Mouse (Mus musculus): ENCODE results near the gene Lrrc1.

DNA sequence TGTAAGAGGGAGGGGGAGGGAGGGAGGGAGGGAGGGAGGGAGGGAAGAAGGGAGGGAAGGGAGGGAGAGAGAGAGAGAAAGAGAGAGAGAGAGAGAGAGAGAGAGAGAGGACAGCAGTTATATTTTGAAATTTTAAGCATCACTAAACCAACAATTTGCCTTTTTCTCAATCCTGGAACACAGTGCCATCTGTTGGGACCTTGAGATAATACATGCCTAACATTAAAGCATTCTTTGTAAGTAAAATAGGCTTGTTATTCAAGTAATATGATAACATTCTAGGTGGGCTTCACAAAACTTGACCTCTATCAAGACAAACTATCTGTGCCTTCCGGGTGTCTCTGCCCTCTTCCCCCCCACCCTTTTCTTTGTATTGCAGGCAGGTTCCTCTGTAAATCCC lies 157.9 kb downstream of the Lrrc1 start:
- TF ChIP-seq ZKSCAN1 (IDR thresholded peaks at IDR 0.05; ENCODE audit: low read depth, low read length), result no peak
- no peak for TF ChIP-seq TAL1 (IDR thresholded peaks at IDR 0.05; ENCODE audit: low read length)
- no peak for TF ChIP-seq SIN3A (IDR thresholded peaks at IDR 0.05; ENCODE audit: low read length)
- no peak for TF ChIP-seq POLR2AphosphoS2 (IDR thresholded peaks at IDR 0.05; ENCODE audit: low read length)
- TF ChIP-seq CTCF (IDR thresholded peaks at IDR 0.05 in 2 of 3, conservative IDR thresholded peaks at IDR 0.05 in 1 of 3; ENCODE audit: control insufficient read depth in 1 of 3, insufficient read depth in 1 of 3, low read depth in 2 of 3, low read length in 3 of 3, poor library complexity in 1 of 3, severe bottlenecking in 1 of 3), result peak; percentile 15 to 71 (median 48); a peak in 4 of 6 replicates

Data from MEL (cell line).